Mouse (Mus musculus): ENCODE measurements at regions not wholly inside any gene's neighbourhood (a gene's known extent, or its start where the extent isn't known, plus 50 kb on each side); places are given as distances from the start of the nearest gene placed in this dataset.

DNA sequence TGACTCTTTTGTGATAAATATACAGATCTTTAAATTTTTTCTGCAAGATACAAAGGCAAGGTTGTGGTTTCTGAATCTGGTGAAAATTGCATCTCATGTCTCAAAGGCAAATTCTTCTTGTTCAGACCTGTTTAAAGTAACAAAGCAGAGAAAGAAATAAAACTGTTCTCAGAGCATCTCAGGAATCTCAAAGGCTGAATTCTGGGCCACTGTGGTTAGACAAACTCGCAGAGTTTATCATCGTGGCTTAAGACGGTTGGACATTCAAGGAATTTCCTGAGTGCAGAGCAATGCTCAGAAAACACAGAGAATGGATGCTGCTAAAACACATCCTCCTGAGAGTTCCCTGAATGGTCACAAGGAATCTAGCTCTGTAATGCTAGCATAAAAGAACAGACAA lies 429.5 kb upstream of the Pbx1 start:
- no peak for DNase-seq (ENCODE audit: low spot score in 2 of 2)

DNA sequence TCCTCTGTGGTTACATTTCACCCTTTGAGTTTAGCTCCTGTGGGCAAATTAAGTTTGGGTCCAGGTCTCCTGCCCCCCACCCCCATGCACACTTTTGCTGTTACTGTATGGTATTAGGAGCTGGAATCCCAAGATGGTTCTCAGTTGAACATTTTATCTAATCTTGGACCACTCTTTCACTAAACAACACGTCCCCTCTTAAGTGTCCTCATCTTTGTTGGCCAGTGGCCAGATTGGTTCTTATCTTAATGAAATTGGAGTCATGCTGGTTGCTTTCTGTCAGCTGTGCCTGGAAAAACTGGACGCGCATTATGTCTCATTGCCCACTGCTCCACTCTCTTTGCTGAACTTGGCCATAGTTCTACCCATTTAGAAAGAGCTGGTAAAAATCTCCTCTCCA lies 391.1 kb upstream of the Pbx1 start:
- no peak for DNase-seq (ENCODE audit: low spot score in 2 of 2)

DNA sequence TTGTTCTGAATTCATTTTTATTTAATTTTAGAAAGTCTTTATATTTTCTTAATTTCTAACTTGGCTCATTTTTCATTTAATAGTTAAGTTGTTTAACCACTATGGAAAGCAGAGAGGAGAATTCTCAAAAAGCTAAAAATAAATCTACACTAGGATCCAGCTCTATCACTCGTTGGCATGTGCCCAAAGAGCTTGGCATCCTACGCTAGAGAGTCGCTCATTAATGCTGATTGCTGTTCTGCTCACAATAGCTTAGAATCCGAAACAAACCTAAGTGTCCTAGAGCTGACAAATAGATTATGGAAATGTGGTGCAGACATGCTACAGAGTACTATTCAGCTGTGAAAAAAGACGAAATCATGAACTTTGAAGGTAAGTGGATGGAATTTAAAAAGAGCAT lies 386.3 kb upstream of the Pbx1 start:
- DNase-seq (ENCODE audit: low spot score in 2 of 2), result no peak

DNA sequence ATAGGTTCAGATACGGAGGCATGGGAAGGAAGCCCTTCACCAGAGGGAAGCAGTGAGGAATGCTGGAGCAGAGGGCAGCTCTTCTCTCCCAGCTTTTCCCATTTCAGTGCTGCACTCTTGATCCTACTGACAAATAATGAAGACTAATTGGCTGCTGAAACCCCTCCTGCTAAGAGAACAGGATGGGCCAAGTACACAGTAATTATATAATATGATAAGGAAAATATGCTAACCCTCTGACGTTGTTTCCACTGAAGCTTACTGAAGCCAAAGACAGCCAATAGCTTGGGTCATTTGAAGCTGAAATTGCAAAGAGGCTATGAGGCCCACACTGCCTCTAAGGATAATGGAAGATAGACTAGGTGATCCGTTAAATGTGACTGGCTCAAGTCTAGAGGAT lies 375.0 kb upstream of the Pbx1 start:
- no peak for DNase-seq (ENCODE audit: low spot score in 2 of 2)

DNA sequence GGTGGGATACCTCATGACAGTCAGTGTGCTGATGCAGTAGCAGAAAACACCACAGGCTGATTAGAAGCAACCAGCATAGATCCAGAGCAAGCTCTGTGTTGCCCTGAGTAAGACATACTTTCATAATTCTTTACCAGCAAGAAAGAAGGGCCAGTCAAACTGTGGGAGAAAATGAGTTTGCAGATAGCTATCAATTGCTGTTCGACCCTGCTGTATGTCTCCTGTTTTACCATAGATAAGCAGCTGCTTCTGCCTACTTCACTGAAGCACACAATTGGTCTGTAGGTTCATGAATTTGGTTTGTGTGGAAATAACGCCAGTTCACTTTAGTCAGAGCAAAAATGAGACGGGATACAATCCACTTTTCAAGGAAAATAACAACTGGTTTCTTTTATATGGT lies 373.4 kb upstream of the Pbx1 start:
- no peak for DNase-seq (ENCODE audit: low spot score in 2 of 2)

DNA sequence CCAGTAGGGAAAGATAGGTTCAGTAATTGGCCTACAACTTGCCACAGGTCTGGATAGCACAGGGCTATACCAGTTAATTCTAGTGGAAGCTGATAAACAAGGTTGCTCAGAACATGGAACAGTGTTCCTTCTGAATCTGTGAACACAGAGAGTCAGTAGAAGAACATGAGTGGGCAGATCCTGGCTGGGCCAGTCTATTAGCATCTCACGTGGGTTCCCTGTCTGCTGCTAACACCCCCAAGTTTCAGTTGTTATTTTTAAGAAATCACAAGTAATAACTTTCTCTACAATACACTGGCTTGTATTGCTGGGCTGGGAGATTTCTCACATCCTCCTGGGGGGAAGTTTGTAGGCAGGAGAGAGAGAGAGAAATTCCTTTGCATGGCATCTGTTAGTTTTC lies 369.0 kb upstream of the Pbx1 start:
- no peak for DNase-seq (ENCODE audit: low spot score in 2 of 2)

DNA sequence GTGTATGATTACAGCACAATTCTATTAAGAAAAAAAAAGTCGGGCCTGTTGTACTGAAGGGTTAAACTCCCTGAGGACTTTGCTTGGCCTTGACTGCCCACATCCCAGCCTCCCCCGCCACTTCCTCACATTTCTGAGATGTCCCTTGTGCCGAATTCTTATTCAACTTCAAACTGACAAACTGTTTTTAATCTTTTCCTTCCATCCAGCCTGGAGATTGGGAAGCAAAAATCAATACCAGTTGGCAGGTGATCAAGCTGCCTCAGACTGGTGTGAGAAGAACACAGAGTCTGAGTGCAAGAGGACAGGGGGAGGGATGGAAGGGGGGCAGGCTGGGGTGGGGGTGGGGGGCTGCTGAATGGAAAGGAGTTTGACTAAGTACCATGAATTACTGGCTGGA lies 354.7 kb upstream of the Pbx1 start:
- no peak for DNase-seq (ENCODE audit: low spot score in 2 of 2)

DNA sequence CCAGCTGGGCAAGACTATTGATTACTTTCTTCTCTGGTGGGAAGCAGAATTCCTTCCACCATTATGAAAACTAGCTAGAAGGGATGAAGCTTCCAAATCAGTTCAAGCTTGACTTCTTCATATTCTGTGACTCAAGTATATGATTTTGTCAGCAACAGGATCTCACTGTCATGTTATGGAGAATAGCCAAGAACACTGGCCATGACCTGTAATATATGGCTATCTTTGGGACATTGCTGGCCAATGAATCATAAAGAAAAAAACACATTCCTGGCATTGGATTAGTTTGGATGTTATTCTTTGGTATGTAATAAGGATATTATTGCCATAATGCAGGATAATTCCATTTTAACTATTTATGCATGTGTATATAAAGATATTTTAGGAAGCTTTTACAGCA lies 351.8 kb upstream of the Pbx1 start:
- DNase-seq (ENCODE audit: low spot score in 2 of 2), result no peak

DNA sequence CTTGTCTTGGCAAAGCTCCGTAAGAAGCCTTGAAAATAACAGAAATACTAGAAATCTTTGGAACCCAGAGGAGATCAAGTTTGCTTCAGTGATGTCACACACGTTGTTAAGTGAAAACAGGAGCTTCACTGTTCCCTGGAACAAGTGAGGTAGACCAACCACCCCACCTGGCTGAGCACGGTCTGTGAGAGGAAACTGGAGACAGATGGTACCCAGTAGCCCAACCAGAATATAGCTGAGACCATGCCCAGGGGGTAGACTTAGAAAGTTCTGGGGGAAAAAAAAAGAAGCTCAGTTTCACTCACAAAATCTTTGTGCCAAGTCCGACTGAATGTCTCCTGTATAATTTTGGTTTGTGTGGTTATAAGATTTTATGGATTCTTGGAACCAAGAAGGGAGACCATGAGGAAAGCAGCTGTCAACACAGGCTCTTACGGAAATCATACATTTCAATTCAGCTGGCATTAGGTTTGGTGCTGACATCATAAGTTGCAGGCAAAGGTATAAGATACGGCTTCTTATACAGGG lies 332.4 kb upstream of the Pbx1 start:
- DNase-seq (ENCODE audit: low spot score in 2 of 2), result no peak

DNA sequence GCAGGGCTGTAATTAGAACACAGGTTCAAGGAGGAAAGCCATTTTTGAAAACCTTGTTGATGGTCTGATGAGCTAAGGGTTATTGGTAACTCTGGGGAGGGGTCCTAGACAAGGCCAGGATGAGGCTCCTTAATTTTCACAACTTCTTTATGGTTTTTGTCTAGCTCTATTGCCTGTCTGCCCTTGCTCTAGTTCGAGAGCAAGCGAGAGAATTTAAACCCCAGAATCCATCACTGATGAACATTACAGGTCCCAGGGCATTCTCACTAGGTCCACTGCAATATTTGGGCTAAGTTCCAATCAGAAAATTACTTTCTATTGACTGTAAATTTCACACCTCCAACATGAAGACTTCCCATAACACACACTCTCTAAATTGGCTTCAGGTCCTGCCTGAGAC lies 329.0 kb upstream of the Pbx1 start:
- no peak for DNase-seq (ENCODE audit: low spot score in 2 of 2)

DNA sequence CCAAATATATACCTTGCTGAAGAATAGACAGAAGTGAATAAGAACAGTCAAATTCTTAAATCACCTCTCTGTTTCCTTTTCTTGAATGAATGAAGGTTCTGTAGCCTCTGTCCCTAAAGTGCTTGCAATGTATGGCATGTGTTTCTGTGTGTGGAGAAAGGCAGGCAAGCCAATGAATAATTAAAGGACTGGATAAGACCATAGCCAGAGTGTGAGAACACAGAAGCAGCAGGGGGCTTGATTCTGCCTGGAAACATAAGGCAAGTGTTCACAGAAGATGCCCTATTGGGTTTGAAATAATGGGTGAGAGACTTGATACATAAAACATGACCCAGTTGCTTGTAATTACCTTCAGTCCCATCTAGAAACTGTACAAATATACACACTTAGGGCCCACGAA lies 328.2 kb upstream of the Pbx1 start:
- DNase-seq (ENCODE audit: low spot score in 2 of 2), result no peak

DNA sequence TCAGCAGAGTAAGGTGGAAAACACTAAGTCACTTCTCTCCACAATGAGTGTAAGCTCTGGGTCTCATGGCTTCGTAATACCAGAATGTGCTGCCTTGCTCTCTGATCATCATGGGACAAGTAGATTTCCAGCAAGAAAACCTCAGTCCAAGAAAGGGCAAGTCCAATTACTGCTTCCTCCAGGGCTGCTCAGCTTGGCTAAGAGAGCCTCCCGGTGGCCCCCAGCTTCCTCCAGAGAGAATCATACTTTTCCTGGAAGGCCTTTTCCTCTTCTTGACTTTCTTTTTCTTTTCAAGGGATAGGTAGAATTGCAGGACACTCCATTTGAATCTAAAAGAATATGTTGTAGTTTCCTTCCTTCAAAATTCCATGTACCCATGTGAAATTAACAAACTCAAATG lies 326.8 kb upstream of the Pbx1 start:
- no peak for DNase-seq (ENCODE audit: low spot score in 2 of 2)

DNA sequence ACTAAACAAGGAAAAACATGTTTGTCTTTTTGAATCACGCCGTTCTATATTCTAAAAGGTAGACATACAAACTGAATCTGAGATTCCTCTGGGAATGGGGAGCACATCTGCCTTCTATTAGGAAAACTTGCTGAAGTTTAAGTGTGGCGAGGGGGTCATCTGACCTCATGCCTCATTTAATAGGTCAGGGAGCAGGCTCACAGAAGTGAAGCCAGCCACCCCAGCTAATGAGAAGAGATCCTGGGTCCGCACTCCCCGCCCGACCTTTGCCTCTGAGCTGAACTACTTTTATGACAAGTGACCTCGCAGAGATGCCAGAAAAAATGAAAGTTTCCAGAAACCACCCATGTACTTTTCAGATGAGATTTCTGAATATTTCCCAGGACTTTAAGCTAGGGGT lies 322.1 kb upstream of the Pbx1 start:
- no peak for DNase-seq (ENCODE audit: low spot score in 2 of 2)

DNA sequence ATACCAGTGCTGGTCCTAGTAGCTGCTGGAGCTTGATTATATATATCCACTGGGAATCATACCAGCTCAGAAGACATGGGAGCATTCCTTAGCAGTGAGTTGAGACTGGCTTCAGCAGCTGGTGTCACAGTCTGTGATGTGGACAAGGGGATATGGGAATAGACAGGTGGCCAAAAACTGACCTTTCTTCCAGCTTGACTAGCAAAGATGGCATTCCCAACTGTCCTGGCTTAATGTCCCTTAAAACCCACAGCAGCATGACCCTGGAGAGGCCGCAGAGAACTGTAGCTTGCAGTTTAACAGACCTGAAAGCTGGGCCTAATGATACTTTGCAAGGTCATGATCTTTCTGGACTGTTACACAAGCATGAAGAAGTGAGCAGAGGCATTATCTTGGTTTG lies 311.4 kb upstream of the Pbx1 start:
- no peak for DNase-seq (ENCODE audit: low spot score in 2 of 2)

DNA sequence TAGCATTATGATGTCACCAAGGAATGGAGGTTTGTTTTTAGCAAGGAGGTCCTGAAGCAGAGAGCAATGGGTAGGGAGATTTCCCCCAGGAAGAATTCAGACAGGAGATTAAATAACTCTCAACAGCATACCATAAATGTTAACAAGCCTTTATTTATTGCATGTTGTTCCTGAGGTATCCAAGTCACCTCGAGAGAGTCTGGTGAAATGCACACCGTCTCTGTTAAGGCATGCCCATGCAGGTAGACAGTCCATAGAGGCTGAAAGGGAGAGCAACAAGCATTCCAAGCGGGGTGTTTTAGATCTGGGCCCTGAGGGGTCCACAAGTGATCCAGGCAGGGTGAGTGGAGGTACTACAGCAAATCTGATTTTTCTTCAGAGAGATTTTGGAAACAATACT lies 305.9 kb upstream of the Pbx1 start:
- no peak for DNase-seq (ENCODE audit: low spot score in 2 of 2)

DNA sequence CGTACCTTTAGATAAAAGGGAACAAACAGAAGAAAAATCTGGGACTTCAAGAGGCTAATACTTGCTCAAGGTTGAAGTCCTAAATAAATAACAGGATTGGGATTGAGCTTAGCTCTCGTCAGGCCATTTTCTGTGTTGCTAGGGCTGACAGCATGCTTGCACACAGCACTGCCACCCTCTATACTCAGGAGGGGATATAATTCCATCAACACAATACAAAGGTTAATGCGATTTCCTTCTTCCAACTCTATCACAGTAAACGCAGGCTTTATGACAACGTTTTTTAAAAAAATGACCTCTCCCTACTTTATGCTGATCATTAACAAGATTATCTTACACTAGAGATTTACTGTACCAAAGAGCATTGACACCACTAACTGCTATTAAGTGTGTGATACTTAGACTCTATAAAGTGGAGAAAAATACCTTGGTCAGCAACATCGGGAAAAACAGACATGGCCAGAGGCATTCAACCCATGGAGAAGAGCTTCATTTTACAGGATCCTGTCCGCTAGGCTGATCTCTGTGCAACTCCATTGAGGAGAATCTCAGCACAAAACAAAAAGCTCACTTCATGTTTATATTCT lies 305.3 kb upstream of the Pbx1 start:
- no peak for DNase-seq (ENCODE audit: low spot score in 2 of 2)

DNA sequence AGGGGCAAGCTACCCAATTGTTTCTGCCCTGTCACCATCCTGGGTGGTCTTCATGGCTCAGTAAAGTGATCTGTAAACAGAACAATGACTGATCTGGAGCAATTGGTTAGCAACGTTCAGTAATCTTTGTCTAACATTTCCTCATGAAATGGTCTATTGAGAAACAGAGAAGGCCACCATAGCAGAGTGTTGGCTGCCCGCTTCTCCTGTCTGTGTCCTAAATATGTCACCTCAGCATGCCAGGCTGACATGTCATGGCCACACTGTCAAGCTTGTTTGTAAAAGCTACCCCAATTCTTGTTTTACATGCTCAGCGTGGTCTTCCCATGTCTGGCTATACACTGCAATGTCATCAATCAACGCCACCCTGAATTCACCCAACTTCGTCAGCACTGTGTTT lies 301.0 kb upstream of the Pbx1 start:
- no peak for DNase-seq (ENCODE audit: low spot score in 2 of 2)

DNA sequence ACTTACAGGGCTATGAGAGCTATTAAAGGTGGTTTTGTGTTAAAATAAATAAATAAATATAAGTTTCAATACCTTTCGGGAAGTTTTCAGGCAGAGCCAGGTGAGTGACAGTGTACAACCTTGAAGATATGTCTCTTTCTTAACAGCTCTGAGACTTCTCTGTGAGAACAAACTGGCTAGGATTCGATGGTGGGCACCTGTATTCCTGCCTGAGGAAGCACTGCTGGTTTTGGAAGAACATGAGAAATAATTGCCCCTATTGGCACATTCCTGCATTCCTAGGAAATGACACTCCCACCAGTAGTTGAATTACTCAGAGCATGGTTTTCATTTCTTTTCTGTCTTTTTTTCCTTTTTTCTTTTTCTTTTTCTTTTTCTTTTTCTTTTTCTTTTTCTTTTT lies 277.8 kb upstream of the Pbx1 start:
- no peak for DNase-seq (ENCODE audit: low spot score in 2 of 2)

DNA sequence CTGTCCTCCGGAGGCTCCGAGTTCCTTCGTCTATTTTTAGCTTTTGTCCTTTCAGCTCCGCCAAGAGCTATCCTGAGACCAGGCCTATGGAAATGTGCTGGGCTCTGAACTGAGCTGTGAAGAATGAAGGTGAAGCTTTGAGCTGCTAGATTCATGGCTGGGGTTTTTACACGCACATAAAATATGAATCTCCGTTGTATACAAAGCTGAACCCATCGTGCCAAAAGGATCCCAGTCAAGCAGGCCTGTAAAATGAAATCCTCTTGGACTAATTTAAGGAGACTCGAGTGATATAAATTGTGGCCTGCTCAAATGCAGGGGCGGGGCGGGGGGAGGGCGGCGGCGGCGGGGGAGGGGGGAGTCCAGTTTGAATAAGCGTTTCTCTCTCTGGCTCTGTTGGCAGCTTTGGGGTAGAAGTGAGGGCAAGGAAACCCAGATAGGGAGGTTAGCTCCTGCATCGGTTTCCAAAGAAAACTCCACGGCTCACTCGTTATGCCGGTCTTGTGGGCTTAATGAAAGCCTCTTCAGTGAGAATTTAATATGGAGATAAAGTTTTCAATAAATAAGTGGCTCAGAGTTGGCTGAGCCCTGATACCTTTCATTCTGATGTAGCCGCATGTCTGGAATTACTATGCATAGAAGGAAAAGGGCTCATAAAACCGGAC lies 277.1 kb upstream of the Pbx1 start:
- DNase-seq (ENCODE audit: low spot score in 2 of 2), result no peak

DNA sequence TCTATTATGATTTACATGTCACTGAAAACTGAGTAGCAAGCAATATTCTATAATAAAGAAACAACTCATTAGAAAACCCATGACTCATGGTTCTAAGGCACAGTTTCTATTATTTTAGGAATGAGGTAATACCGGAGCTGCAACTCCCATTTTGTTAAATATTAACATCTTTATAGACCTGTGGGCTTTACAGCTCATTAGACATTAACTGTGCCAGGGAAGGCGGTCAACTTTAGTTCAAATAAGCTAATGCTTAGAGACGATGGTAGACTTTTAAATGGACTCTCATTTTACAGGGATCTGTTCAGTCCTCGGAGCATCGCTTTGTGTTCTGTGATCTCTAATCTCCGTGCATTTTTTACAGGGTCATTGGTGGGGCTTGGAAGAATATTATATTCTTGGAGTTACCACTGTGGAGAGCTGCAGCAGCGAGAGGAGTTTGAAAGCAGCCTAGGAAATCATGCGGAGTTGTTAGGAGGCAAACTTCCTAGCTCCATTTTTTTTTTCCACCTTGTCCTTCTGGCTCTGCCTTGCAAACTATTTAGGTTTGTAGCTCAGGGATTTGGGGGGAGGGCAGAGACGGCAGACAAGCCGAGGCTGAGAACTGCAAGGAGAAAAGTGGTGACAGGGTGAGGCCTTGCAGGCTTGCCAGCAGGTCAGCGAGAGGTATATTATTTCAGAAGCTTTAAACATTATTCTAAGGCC lies 276.2 kb upstream of the Pbx1 start:
- DNase-seq (ENCODE audit: low spot score in 2 of 2), result no peak

DNA sequence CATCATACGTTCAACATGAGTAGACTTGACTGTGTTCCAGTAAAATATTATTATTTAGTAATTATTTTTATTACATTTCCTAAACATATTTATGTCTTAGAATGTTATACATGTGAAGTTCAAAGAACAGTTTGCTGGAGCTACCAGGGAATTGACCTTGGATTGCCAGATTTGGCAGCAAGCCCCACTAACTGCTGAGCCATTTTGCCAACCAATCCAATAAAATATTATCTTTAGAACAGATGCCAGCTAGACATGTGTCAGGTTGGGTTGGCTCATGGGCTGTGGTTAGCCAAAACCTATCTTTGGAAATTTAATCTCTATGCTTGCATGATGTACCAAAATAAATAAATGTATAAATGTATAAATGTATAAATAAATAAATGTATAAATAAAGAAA lies 265.3 kb upstream of the Pbx1 start:
- no peak for DNase-seq (ENCODE audit: low spot score in 2 of 2)

DNA sequence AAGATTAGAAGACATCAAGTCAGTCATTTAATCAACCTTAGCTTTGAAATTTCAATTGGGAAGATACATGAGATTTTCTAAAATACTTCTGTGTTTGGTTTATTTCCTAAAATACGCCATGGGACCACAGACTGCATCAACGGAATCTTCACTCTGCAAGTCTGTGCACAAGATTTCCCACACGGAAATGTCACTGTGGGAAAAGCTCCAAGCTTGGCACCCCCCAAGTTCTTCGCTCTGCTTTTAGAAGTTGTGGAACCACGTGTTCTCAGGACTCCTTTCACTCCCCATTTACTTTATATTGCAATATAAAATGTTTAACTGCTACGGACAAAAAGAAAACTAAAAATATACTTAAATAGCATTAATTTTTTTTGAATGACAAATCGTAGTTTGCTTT lies 254.8 kb upstream of the Pbx1 start:
- DNase-seq (ENCODE audit: low spot score in 2 of 2), result no peak

DNA sequence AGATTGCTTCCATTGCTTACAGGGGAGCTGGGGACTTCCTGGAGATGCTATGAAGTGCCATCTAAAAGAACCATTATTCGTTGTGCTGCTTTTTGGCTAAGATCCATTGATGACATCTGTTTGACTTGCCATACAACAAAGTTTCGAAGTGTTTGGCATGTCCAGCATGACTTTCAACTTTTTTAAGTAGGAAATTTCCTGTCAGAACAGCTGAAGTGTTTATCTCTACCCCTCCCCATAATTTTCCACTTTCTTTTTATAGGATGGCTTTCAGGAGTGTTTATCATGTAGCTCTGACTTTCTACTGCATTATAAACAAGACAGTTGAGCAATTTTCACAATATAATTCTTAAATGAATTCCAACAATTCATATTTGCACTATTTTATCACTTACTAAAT lies 253.1 kb upstream of the Pbx1 start:
- DNase-seq (ENCODE audit: low spot score in 2 of 2), result no peak

Measured in urinary bladder, postnatal 4 days (tissue).